Mouse (Mus musculus): Measurements from ENCODE around the gene Atg2b.

The Atg2b gene

DNA sequence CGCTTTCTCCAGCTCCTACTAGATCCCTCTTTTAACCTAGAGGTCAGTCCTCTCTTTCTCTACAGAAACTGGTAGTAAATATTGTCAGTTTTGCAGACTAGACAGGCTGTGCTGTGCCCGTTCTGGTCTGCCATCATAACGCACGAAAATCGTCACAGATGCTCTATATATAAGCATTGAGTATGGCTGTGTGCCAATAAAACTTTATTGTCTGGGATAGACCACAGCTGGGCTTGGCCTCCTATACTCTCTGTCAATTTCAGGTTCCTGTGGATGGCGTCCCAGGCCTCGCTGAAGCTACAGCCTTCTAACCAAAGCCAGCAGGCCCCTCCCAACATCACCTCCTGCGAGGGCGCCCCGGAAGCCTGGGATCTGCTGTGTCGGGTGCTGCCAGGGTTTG lies 81.1 kb downstream of the Atg2b start:
- in situ Hi-C loops (cut with MboI; ENCODE audit: unreplicated experiment in 2 of 2): loop anchor here in 1 of 2 experiments (25.0 kb wide), 1 partner anchor 567 kb away; the partner anchor contains the start of gene Glrx5

DNA sequence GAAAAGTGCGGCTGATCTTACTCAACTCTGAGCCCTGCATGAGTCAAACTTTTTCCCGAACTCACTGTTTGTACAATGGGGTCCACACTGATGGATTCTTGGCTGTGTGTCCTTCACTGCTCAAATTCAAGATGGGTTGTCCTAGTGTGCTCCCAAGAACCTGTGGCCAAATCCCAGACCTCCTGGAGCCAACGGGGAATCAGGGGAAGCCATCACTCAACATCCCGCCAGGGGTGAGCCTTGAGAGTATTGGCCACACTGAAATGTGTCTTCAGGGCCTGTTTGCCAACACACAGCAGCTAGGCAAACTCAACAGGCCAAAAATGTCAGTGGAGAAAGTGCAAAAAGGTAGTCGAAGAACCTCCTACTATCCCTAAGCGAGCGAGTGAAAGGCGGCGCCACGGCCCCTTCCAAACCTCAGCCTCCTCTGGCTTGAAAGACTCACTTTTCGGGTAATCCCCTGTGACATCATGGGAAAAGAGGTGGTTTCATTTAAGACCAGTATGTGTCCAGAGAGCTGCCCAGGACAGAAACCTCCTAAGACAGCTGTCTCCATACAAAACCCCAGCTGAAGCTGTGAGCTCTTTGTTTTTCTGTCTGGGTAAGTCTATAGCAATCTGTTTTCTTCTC lies 82.3 kb downstream of the Atg2b start, which contains the start of gene Bdkrb1:
Bdkrb1 (plus strand) TSS at position 505 of the 630 bp plus-strand sequence.
- in situ Hi-C loops (cut with MboI; ENCODE audit: unreplicated experiment in 2 of 2): loop anchor here in 1 of 2 experiments (25.0 kb wide), 1 partner anchor 565 kb away; the partner anchor contains the start of gene Glrx5

GRCm38 (mm10) chr12:105601586-105601985 lies 83.4 kb downstream of the Atg2b start:
- in situ Hi-C loops (cut with MboI; ENCODE audit: unreplicated experiment in 2 of 2): loop anchor here in 1 of 2 experiments (25.0 kb wide), 1 partner anchor 564 kb away; the partner anchor contains the start of gene Glrx5

- in situ Hi-C loops (cut with MboI; ENCODE audit: unreplicated experiment in 2 of 2): no loop called here
These were observed 85.9 kb downstream of the Atg2b start for GRCm38 (mm10) chr12:105599098-105599497.

- in situ Hi-C loops (cut with MboI; ENCODE audit: unreplicated experiment in 2 of 2): no loop called here
These were observed 86.5 kb downstream of the Atg2b start for GRCm38 (mm10) chr12:105598503-105598902.

GRCm38 (mm10) chr12:105597135-105597534 lies 87.9 kb downstream of the Atg2b start:
- in situ Hi-C loops (cut with MboI; ENCODE audit: unreplicated experiment in 2 of 2): no loop called here

DNA sequence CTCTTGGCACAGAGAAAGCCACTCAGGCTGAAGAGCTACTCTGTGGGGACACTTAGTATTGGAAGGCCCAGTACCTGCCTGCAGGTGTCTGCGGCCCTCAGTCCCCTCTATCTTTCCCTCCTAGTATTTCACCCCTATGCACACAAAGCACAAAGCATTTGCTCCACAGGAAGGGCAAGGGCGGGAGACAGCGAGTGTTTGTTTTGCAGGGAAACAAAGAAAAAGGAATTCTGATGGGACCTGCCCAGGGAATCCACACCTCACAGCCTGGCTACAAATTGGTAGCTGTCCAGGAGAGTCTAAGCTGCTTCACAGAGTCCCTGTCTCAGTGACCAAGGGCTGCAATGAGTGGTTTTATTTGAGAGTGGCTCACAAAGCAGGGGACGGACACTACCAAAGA lies 91.5 kb downstream of the Atg2b start:
- in situ Hi-C loops (cut with MboI; ENCODE audit: unreplicated experiment in 2 of 2): no loop called here

DNA sequence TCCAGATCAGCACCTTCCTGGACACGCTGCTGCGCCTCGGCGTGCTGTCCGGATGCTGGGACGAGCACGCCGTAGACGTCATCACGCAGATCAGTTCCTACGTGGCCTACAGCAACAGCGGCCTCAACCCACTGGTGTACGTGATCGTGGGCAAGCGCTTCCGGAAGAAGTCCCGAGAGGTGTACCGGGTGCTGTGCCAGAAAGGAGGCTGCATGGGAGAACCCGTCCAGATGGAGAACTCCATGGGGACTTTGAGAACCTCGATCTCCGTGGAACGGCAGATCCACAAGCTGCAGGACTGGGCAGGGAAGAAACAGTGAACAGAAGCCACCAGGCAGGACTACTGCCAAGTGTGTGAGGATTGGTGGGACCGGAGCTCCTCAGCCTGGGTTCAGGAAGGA lies 92.7 kb downstream of the Atg2b start:
- in situ Hi-C loops (cut with MboI; ENCODE audit: unreplicated experiment in 2 of 2): no loop called here

- in situ Hi-C loops (cut with MboI; ENCODE audit: unreplicated experiment in 2 of 2): no loop called here
These were observed 94.2 kb downstream of the Atg2b start for GRCm38 (mm10) chr12:105590786-105591185.

DNA sequence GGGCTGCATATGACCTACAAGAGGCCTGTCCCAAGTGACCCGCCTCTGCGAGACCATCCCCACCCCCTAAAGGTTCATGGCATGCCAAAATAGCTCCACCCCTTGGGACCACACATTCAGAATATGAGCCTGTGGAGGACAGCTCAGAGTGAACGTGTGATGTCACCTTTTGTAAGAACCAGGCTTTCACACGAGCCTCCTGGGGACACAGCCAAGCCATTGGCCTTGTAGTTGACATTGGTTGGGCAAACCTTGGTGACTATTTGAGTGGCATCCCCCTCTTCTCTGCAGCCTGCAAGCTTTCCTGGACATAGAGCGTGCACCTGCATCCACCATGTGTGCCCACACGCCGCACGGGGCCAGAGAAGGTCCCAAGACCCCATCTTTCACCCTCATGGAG lies 97.5 kb downstream of the Atg2b start:
- in situ Hi-C loops (cut with MboI; ENCODE audit: unreplicated experiment in 2 of 2): no loop called here

GRCm38 (mm10) chr12:105584851-105585250 lies 100.2 kb downstream of the Atg2b start:
- in situ Hi-C loops (cut with MboI; ENCODE audit: unreplicated experiment in 2 of 2): loop anchor here (5.0 kb wide), 1 partner anchor 88 kb away; no protein-coding TSS in a partner anchor

GRCm38 (mm10) chr12:105583484-105583883 lies 101.5 kb downstream of the Atg2b start:
- in situ Hi-C loops (cut with MboI; ENCODE audit: unreplicated experiment in 2 of 2): loop anchor here (5.0 kb wide), 1 partner anchor 86 kb away; no protein-coding TSS in a partner anchor

- in situ Hi-C loops (cut with MboI; ENCODE audit: unreplicated experiment in 2 of 2): loop anchor here (5.0 kb wide), 1 partner anchor 85 kb away; no protein-coding TSS in a partner anchor
These were observed 102.5 kb downstream of the Atg2b start for GRCm38 (mm10) chr12:105582486-105582885.

GRCm38 (mm10) chr12:105580490-105580889 lies 104.5 kb downstream of the Atg2b start:
- in situ Hi-C loops (cut with MboI; ENCODE audit: unreplicated experiment in 2 of 2): loop anchor here (5.0 kb wide), 1 partner anchor 83 kb away; no protein-coding TSS in a partner anchor

DNA sequence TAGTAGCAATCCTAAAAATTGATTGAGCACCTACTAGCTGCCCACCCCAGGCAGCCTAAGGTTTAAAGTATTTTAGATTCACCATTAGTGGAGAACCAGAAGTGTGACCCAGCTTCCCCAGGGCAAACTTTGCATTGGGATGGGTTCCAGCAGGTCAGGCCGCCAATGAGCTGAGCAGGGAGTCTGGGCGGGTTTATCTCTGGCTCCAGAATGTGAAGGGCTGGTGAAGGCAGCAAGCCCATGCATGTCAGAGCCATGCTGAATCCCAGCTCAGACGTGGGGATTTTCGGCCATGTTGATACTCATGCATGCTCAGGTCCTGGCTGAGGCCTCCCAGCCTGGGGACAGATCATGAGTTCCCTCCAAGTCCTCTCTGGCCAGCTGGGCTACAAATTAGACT lies 110.7 kb downstream of the Atg2b start:
- in situ Hi-C loops (cut with MboI; ENCODE audit: unreplicated experiment in 2 of 2): no loop called here

DNA sequence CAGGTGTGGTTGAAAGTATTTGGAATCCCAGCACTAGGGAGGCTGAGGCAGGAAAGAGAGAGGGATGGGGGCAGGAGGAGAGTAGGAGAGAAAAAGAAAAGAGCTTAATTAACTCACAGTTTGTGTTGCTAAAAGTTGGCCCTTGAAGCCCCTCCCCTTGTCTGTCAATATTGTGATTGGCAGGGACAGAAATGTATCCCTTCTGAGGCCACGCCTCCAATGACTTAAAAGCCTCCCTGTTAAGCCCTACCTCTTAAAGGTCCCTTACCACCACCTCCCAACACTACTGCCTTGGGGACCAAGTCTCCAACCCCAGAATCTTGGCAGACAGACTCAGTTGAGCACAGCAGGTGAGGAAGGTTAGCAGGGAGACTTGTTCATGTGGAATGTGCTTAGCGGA lies 112.4 kb downstream of the Atg2b start:
- in situ Hi-C loops (cut with MboI; ENCODE audit: unreplicated experiment in 2 of 2): no loop called here

- in situ Hi-C loops (cut with MboI; ENCODE audit: unreplicated experiment in 2 of 2): no loop called here
These were observed 113.1 kb downstream of the Atg2b start for GRCm38 (mm10) chr12:105571867-105572266.
